Mouse (Mus musculus) kidney, postnatal 4 days (tissue): ENCODE data around the gene Cks1b.
A peak's percentile ranks its signal among the peaks of the same experiment; 100 is the strongest.
"Not testable (repeated sequence)": the region's sequence is repeated elsewhere in the genome, so short reads cannot be mapped to it uniquely, and the experiment has no call there.

Source experiments
- DNase-seq, 2 experiments: peaks; one replicate each; pipeline ENCODE4 v3.0.0; 2021; ENCODE audit warnings: mixed read lengths in 2 of 2

The Cks1b gene

DNA sequence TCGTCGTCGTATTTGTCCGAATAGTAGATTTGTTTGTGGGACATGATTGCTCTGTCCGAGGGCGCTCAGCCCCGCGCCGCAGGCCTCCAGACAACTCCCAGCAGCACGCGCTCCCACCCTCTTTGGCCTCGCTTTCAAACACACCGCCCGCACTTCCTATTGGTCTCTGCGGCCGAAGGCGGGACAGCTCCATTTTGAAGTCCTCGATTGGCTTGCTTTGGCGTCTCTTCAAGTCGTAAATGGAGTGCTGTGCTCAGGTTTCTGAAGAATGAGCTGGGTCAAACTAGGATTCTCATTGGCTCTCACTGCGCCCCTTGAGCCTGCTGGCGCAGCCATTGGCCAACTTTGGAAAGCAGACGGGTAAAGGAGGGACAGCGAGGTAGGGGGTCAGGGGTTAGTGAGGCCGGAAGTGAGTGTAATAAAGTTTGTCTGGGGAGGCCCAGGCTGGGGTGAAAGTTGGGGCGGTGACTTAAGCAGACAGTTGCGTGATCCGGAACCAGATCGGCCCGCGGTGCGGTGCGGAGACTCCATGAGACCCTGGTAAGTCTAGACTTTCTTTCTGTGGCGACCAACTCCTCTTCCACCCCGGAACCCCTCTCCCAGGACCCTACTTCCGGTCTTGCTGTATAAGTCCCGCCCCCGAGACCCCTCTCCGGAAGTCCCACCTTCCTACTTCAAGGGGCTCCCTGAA lies at the start of gene Cks1b, which contains the start of gene Shc1:
Gene Cks1b, minus strand, starts transcription at position 214 of the 691 bp plus-strand sequence.
Gene Shc1, plus strand, starts transcription at position 274 of the 691 bp plus-strand sequence.
- DNase-seq, result peak; percentile 94 to 96

DNA sequence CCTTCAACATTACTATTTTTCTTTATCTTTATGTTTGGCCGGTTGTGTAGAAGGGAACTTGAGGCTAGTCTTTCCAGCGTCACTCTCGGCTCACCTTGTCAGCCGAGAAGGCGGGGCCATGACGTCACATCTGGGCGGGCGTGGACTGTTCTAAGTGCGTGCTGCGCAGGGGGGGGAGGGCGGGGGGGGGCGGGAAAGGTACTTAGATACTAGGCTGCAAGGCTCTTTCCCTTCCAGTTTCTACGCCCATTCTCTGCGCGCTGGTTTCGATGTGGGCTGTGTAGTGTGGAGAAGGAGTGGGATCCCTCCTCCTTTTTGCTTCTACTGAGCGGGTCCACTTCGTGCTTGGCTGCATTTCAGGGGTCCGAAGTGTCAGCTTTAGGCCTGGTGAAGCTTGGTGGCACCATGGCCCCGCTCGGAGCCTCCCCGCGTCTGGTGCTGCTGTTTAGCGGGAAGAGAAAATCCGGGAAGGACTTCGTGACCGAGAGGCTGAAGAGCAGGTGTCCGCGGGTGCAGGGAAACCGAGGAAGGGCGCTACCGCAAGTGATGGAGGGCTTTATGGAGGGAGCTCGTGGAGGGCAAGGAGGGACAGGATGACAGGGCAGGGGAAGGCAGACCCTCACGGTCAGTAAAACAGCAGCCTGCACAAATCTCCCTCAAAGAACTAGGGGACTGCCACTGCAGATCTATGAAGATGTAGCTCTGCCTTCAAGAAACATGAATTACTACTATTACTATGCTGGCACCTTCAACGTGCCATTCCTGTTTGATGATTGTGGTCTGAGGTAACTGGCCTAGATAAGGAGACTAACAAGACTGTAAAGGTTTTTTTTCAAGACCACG lies 41.0 kb upstream of the Cks1b start:
- peak; percentile 97 for DNase-seq

DNA sequence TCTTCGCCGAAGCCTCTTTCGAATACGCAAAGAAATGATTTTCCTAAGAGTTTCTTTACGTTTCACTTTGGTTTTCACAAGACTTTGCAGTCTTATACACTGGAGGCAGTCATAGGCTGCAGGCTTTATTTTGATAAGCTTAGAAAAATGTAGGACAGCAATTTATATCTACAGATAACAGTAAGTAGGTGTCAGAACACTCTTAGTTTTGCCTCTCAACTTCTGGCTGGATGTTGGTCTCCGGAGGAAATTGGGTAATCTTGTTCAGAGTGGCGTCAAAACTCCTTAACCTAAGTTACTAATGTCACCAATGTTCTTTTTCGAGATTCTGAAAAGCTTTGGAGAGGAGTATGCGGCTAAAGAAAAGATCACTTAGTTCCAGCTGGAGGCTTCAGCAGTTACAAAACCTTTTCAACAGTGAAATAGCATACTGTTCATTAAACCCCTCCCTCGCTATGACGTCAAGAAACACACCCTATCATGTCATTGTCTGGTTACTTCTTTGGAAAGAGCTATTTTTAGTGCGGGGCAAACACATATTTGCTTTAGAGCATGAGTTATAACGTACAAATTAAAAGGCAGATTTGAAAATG lies 40.3 kb upstream of the Cks1b start:
- no peak for DNase-seq

DNA sequence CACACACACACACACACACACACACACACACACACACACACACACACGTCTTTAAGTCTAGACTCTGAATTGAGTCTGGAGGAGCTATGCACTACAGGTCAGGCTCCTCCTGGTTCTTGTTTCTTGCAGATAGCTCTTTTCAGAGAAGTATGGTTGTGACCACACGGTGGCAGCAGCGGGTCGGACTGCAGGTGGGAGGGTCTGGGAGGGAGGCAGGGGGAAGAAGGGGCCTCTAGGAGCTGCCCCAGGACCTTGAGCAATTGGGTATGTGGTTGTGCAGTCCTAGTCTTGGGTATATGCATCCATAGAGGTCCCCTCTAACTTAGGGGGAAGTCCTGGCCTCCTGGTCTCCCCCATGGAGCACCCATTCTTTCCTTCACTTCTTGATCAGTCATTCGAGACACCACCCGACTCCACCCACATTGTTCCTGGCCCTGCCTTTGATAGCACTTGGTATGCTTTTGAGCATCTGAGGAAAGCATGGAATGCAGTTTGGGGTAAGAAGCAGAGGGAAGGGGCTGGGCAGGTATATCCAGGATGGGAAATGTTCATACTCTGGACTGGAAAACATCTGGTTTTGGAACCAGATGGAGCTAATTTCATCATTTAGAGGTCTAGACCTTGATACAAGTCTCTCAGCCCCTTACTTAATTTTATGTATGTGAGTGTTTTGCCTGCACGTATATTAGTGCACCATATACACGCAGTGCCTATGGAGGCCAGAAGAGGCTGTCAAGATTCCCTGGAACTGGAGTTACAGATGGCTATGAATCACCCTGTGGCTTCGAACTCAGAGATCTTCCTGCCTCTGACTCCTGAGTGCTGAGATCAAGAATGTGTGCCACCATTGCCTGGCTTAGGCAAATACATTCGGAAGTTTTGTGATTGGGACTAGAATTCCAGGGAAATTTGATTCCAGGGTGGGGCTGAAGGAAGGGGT lies 38.8 kb upstream of the Cks1b start:
- peak; percentile 83 to 86 for DNase-seq

DNA sequence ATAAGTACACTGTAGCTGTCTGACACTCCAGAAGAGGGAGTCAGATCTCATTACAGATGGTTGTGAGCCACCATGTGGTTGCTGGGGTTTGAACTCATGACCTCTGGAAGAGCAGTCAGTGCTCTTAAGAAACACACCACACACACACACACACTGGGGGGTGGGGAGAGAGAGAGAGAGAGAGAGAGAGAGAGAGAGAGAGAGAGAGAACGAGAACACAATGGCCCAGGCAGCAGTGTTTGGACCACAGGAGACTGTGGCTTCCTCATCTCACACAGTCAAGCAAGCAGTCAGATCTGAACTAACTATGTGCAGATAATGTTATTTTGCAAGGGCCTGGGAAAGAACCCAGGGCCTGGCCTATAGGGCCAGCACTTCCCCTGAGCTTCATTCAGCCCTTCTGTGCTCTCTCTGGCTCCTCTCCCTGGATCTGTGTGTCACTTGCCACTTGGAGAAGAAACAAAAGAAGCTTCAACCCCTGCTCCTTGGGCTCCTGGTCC lies 37.7 kb upstream of the Cks1b start:
- DNase-seq, result no peak

DNA sequence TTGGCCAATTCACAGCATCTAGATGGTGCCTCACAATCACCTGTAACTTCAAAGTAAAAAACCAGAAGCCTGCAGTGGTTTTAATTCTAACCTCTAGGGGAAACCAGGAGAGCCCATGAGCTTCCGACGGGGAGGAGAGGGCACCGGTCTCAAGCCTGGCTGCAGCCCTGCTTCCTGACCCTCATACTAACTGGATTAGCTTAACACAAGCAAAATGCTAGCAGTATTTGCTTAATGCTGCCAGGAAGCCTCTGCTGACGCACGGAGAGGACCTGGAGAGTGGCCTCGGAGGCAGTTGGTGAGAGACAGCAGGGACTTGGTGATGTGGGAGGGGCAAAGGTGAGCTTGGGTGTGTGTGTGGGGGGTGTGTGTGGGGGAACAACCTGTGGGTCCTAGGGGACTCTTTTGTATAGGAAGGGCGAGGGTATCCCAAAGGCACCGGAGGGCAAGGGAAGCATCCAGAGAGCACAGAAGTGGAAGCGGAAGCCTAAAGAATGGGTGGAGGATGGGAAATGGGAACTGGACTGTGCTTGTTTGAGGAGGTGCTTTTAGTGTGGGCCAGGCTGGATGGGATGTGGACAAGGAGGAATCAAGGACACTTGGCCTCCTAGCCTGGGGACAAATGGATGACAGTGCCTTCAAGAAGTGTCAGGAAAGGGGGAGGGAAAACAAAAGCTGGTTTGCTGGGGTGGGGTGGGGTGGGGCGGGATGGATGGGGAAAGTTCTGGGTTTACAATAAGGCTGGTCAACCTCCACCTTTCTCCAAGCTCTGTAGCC lies 36.4 kb upstream of the Cks1b start, which contains the start of gene Pmvk:
Gene Pmvk, plus strand, starts transcription at position 141 of the 777 bp plus-strand sequence.
- DNase-seq, result no peak

DNA sequence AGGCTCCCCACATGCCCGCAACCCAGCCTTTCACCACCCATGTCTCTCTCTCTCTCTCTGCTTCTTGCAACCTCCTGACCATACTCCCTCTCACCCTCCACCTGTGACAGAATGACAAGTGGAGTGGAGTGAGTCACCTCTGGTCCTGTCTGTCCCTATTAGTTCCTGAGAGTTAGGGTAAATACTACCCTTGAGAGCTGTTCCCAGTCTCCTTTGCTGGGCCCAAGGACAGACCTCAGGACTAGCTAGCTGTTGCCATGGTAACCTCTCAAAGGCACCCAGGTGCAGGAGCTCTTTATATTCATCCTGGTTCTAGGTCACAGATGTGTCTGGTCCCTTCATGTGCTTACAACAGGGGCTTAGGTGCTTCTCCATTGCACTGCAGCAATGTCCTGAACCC lies 33.7 kb upstream of the Cks1b start:
- no peak for DNase-seq

DNA sequence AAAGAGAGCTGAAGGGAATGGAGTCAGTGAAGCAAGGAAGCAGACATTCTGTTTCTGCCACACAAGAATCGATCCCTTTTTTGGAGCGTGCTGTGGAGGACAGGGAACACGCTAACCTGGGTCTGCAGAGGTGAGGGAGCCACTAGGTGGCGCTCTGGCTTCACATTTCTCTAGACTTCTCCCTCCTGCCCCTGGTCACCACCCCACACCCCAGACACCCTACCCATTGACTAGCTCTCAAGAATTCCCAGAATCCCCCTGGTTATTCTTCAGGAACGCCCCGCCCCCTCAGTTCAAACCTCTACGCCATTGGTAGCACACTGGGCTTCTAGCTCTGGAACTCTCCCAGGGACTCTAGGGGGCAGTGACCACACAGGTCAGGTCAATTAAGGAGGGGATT lies 31.4 kb upstream of the Cks1b start:
- DNase-seq, result peak; percentile 82 to 88

DNA sequence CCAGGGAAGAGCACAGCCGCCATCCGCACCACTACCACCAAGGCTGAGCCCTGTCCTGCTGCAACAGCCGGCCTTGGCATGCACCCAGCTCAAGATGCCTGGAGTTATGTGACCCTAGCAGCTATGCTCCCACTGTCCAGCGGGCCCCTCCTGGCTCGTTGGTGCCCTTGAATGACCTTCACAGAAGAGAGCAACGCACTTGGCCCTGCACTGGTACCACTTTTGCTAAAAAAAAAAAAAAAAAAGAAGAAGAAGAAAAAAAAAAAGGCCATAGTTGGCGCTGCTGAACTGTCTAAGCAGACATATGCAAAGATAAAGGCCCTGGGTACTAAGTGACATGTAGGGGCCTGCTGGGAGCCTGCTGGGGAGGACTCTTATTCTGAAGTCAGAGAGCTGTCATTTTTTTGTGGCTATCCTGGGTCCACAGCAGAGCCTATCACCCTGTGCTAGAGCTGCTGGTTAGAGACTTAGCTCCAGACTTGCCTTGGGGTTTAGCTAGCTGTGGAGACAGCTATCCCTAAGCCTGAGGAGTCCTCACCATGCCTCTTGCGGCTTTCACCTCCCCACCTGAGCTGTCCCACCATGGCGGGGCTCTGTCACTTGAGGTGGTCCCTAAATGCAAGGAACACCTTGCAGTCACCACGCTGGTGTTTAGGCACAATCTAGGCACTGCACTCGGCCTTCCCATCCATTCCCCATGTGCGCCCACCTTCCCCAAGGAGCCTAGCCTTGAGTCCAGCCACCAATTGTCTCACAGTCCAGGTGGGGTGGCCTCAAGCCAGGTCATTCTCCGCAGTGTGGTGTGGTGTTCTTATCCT lies 30.7 kb upstream of the Cks1b start:
- peak; percentile 72 to 77 for DNase-seq

DNA sequence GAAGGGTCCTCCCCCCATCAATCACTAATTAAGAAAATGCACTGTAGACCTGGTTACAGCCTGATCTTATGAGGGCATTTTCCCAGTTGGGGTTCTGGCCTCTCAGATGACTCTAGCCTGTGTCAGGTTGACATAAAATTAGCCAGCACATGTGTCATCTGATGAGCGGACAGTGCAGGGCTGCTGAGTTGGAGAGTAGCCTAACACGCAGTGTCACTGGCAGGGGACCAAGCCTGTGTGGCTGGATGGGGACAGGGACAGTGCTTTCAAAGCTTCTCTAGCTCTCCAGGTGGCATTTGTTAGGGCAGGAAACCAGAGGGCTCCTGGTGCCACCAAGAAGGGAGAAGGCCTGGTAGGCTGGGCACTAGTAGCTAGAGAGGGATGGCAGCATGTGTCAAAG lies 22.5 kb upstream of the Cks1b start:
- DNase-seq, result no peak

DNA sequence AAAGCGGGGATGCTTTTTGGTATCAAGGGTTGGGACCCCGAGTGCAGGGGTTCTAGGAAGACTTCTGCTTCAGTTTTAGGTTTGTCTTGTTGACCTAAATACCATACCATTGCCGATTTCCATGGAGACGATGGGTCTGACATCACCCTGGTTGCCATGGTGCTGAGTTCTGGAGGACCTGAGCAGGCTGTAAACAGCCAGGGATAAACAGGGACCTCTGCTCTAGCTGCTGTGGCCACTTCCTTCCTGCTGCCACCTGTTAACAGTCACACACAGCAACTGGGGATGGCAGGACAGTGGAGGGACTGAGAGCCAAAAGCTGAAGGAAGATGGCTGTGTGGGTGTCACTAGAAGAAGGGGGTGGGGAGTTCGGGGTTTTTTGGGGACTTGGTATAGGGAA lies 19.1 kb upstream of the Cks1b start:
- peak in 1 of 2 experiments; percentile 46 for DNase-seq

DNA sequence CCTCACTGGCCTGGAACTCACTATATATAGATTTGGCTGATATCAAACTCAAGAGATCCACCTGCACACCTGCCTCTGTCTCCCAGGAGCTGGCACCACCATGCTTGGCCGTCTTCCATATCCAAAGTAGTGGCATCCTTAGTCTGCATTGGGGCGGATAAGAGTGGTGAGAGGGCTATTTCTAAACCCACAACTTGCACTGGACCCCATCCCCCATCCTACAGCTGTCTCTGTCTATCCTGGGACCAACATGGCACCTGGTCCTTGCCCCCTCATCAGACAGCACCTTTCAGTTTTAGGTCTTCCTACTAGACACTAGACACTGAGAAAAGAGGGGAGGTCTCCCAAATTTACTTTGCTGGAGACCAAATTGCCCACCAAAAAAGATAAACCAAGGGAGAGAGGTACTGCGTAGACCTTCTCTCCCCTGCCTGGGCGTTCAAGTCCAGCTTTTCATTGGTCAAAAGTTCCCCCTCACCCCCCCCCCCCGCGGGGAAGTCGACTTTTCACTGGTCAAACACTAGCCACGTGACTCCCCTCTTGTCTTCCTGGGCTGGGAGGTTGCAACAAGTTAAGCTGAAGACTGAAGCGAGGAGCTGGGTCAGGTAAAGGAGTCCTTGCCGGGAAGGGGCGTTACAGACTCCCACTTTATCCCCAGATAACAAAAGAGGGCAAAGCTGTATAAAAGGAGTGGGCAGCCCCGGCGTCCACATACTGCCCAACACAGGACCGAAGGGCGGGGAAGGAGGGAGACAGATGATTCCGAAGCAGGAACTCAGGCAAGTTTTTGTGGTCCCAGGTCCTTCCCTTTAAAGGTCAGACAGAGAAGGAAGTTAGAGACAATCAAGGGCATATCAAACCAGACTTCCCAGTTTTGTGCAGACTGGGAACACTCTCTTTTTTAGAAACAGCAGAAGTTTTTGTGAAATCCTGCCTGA lies 18.3 kb upstream of the Cks1b start, which contains the start of gene Pbxip1:
Gene Pbxip1, plus strand, starts transcription at position 531 of the 938 bp plus-strand sequence.
- peak; percentile 71 to 81 for DNase-seq

DNA sequence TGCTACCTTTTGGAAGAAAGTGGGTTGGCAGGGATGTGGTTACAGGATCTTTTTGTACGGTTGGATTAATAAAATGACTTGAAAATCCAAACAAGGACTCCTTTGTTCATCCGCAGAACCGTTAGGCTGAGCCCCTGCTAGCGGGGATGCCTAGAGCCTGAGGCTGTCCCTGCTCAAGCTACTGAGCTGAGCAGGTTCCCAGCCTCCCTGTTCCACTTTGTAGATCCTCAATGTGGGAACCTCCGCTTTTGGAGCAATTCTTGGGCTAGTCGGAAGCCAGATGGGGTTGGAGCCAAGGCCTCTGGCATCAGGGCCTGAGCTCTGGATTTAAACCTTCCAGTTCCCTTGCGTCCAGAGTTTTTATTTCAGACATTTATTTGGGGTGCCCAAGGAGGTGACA lies 16.9 kb upstream of the Cks1b start:
- DNase-seq, result no peak

DNA sequence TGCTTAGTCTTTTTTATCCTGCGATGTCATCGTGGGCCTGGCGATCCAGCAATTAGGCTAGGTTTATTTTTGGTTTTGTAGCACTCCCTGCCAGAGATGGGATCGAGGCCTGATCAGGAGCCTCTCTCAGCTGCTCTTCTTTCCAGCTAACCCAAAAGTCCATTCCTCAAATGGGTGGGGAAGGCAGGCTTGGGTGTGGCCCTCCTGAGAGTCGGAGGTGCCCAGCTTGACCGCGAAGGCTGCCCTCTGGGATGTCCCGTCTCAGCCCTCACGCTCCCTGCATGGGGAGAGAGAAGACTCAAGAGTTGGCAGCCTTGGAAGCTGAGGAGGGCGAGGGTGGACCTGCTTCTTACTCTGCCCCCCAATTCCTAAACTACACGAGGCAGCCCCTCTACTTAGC lies 16.3 kb upstream of the Cks1b start:
- DNase-seq, result no peak

DNA sequence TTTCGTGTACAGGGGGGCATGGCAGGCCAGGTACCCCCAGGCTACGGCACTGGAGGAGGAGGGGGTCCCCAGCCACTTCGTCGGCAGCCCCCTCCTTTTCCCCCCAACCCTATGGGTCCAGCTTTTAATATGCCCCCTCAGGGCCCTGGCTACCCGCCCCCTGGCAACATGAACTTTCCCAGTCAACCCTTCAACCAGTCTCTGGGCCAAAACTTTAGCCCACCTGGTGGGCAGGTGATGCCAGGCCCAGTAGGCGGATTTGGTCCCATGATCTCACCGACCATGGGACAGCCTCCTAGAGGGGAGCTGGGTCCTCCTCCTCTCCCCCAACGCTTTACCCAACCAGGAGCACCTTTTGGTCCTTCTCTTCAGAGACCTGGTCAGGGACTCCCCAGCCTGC lies 14.4 kb upstream of the Cks1b start:
- DNase-seq, result no peak

DNA sequence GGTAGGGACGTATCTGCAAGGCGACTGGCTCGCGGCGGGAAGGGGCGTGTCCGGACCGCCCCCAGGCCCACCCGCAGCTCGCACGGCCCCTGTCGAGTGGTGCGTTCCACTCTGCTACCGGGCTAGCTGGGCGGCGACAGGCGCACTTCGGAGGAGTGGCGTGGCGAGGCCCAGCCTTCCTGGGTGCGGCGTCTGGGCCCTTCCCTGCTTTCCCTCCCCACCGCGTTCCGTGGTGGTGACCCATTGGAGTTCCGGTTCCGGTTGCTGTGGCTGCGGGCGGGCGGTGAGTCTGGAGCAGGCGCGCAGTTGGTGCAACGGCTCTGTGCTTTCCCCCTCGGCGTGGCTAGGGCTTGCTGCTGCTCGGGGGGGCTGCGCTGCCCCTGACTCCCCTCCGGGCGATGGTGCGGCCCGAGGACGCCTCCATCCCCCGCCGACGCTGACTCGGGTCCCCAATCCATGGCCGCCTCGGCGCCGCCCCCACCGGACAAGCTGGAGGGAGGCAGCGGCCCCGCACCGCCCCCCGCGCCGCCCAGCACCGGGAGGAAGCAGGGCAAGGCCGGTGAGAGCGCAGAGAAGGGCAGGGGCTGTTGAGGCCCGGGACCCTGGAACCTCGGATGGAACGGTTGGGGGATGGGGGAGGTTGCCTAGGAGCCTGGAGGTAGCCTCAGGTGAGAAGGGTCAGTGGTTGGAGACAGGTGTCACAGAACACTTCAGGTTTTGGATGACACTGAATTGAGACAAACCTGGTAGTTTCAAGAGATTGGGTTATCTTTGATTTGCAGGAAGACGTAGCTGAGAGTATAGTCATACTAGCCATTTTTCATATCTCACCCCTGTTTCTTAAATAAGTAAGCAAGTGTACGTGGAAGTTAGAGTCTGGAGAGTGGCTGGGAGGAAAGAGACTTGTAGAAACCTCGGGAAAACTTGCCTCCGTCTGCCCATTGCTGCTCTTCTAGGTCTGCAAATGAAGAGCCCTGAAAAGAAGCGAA lies 12.3 kb upstream of the Cks1b start, which contains the start of gene Pygo2:
Gene Pygo2, plus strand, starts transcription at position 44 of the 989 bp plus-strand sequence.
- DNase-seq, result peak; percentile 96 to 98

DNA sequence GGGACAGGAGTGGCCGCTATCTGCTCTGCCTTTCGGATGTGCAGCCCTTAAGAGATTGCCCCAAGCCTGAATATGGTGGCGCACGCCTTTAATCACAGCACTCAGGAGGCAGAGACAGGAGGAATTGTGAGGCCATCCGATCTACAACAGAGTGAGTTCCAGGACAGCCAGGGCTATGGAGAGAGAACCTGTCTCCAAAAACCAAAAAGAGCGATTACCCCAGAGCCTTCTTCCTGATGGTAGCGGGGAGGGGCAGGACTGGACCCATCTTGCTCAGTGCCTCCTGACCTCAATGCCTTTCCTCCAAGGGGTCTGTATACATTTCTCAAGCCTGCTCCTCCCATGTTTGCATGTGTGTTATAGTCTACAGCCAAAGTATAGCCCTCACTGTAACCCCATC lies 10.8 kb upstream of the Cks1b start:
- not testable (repeated sequence) for DNase-seq

DNA sequence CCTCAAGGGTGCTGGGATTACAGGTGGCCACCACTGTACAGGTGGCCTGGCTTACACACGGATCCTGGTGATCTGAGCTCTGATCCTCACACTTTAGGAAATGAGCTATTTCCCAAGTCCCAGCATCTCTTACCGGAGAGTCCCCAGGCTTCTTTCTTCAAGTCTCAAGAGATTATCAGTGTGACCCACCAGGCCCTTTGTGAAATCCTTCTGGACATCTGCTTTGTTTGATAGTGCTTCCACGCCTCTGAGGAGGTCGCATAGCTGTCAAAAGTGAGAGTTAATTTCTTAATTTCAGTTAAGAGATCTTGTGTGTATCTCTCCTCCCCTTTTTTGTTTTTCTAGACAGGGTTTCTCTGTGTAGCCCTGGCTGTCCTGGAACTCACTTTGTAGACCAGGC lies 7.7 kb upstream of the Cks1b start:
- no peak for DNase-seq
